Mouse (Mus musculus) stomach, embryonic 15.5 days (tissue): Measurements from ENCODE around the gene Pcp4. TPM values are rescaled to one million over a fixed set of nuclear protein-coding genes. Genes with fewer than 3 reads are reported as not detected.

ENCODE experiments used
- ATAC-seq: fragments of 200-750 bp; cut with Nextera tagmentation; 2 replicates; pipeline ENCODE4 v1.8.0; 2017; ENCODE audit warnings: low read depth, moderate number of reproducible peaks, moderate TSS enrichment; ENCODE audit not compliant: insufficient read depth, low FRiP score
- H3K27ac ChIP-seq: fragments of 300-500 bp; sonication (generic); 2 replicates; pipeline ENCODE4 v1.5.1; 2015; ENCODE audit warnings: mild to moderate bottlenecking, inconsistent platforms
- H3K27me3 ChIP-seq: fragments of 300-500 bp; sonication (generic); replicated peaks from 2 replicates; pipeline ENCODE4 v1.6.1; 2015; ENCODE audit warnings: inconsistent platforms
- H3K36me3 ChIP-seq: fragments of 300-500 bp; sonication (generic); 2 replicates; pipeline ENCODE4 v1.6.1; 2015; ENCODE audit warnings: inconsistent platforms
- H3K4me1 ChIP-seq: fragments of 300-500 bp; sonication (generic); 2 replicates; pipeline ENCODE4 v1.6.1; 2015; ENCODE audit warnings: inconsistent platforms
- H3K4me2 ChIP-seq: fragments of 300-500 bp; sonication (generic); 2 replicates; pipeline ENCODE4 v1.6.1; 2015; ENCODE audit warnings: mild to moderate bottlenecking, inconsistent platforms
- H3K4me3 ChIP-seq: fragments of 300-500 bp; sonication (generic); replicated peaks from 2 replicates; pipeline ENCODE4 v1.5.1; 2015; ENCODE audit warnings: inconsistent platforms
- H3K9ac ChIP-seq: fragments of 300-500 bp; sonication (generic); 2 replicates; pipeline ENCODE4 v1.6.1; 2015; ENCODE audit warnings: inconsistent platforms
- H3K9me3 ChIP-seq: fragments of 300-500 bp; sonication (generic); 2 replicates; pipeline ENCODE4 v1.6.1; 2016; ENCODE audit warnings: inconsistent platforms
- WGBS: fragments of 180-500 bp; shearing (Covaris S2); methylation state at CpG from one replicate; pipeline ENCODE4 v1.1.7; 2015; 5-methylcytosine and 5-hydroxymethylcytosine counted together
- polyA plus RNA-seq: library from polyadenylated mRNA; unstranded; fragments of >200 nt; fragmentation: Nextera tagmentation; extraction: Ambion mirVana; gene quantifications from 2 replicates; pipeline ENCODE4 v1.2.1, GENCODE M21; 2015

The Pcp4 gene
- polyA plus RNA-seq, 1 experiment from 2014 or later = 40.5 TPM

GRCm38 (mm10) chr16:96454086-96454485 is 13.3 kb upstream of the Pcp4 start:
- Histone ChIP-seq H3K9me3 (no peaks in the 10 kb centered on the region), H3K4me2 (no peak overlapping the region), H3K27ac (no peak overlapping the region), H3K9ac (no peak overlapping the region), H3K27me3 (no peaks in the 10 kb centered on the region), H3K4me1 (no peaks in the 10 kb centered on the region), H3K36me3 (no peaks in the 10 kb centered on the region), H3K4me3 (no peak overlapping the region)
- ATAC-seq = no peak

- Histone ChIP-seq H3K9ac (no peak overlapping the region), H3K27ac (no peak overlapping the region), H3K9me3 (no peaks in the 10 kb centered on the region), H3K4me3 (no peak overlapping the region), H3K27me3 (no peaks in the 10 kb centered on the region), H3K4me2 (no peak overlapping the region), H3K36me3 (no peaks in the 10 kb centered on the region), H3K4me1 (no peaks in the 10 kb centered on the region)
- no peak for ATAC-seq
- WGBS = 78% methylated on average over 5 of the region's 5 CpGs
Observed at GRCm38 (mm10) chr16:96457612-96458011, 9.8 kb upstream of the Pcp4 start.

- H3K36me3 ChIP-seq = no peaks in the 10 kb centered on the region
- H3K4me3 ChIP-seq = no peak overlapping the region
- no peak overlapping the region for H3K9ac ChIP-seq
- WGBS = 86% methylated on average over 2 of the region's 2 CpGs
- no peak overlapping the region for H3K4me2 ChIP-seq
- no peaks in the 10 kb centered on the region for H3K27me3 ChIP-seq
- H3K4me1 ChIP-seq = no peaks in the 10 kb centered on the region
- ATAC-seq = no peak
- H3K27ac ChIP-seq = no peak overlapping the region
- H3K9me3 ChIP-seq = no peaks in the 10 kb centered on the region
Observed at GRCm38 (mm10) chr16:96459356-96459755, 8.1 kb upstream of the Pcp4 start.

- H3K36me3 ChIP-seq = no peaks in the 10 kb centered on the region
Observed at GRCm38 (mm10) chr16:96460788-96461187, 6.6 kb upstream of the Pcp4 start.

GRCm38 (mm10) chr16:96468011-96468410 is 605 bp downstream of the Pcp4 start:
- no peak overlapping the region for H3K4me3 ChIP-seq

More at GRCm38 (mm10) chr16:96460788-96461187, 6.6 kb upstream of the Pcp4 start:
- H3K4me1 ChIP-seq = no peaks in the 10 kb centered on the region
- H3K4me3 ChIP-seq = no peak overlapping the region
- 61% methylated on average over 3 of the region's 3 CpGs for WGBS
- H3K27ac ChIP-seq = no peak overlapping the region
- ATAC-seq = no peak
- no peak overlapping the region for H3K9ac ChIP-seq
- H3K27me3 ChIP-seq = no peaks in the 10 kb centered on the region
- H3K4me2 ChIP-seq = no peak overlapping the region
- no peaks in the 10 kb centered on the region for H3K9me3 ChIP-seq

GRCm38 (mm10) chr16:96468698-96469097 is 1.3 kb downstream of the Pcp4 start:
- no peak overlapping the region for H3K27ac ChIP-seq
- no peaks in the 10 kb centered on the region for H3K27me3 ChIP-seq
- H3K9me3 ChIP-seq = no peaks in the 10 kb centered on the region
- no peaks in the 10 kb centered on the region for H3K36me3 ChIP-seq
- H3K4me2 ChIP-seq = no peak overlapping the region
- no peak for ATAC-seq
- 78% methylated on average over 4 of the region's 4 CpGs for WGBS
- H3K4me3 ChIP-seq = no peak overlapping the region
- 0 out of 2 replicates have a peak, but pooled peaks cover 7% of the 10 kb centered on the region for H3K4me1 ChIP-seq
- no peak overlapping the region for H3K9ac ChIP-seq

More at GRCm38 (mm10) chr16:96468011-96468410, 605 bp downstream of the Pcp4 start:
- no peak for ATAC-seq
- H3K9me3 ChIP-seq = no peaks in the 10 kb centered on the region
- H3K27ac ChIP-seq = no peak overlapping the region
- H3K36me3 ChIP-seq = no peaks in the 10 kb centered on the region
- no peak overlapping the region for H3K4me2 ChIP-seq
- no peaks in the 10 kb centered on the region for H3K27me3 ChIP-seq
- H3K9ac ChIP-seq = no peak overlapping the region
- 49% methylated on average over 4 of the region's 4 CpGs for WGBS
- 0 out of 2 replicates have a peak, but pooled peaks cover 7% of the 10 kb centered on the region for H3K4me1 ChIP-seq

- no peak for ATAC-seq
- H3K9me3 ChIP-seq = no peaks in the 10 kb centered on the region
- H3K4me3 ChIP-seq = no peak overlapping the region
- H3K4me1 ChIP-seq = 0 out of 2 replicates have a peak, but pooled peaks cover 7% of the 10 kb centered on the region
- 55% methylated on average over 4 of the region's 4 CpGs for WGBS
- no peaks in the 10 kb centered on the region for H3K36me3 ChIP-seq
- no peak overlapping the region for H3K4me2 ChIP-seq
- no peak overlapping the region for H3K9ac ChIP-seq
- no peaks in the 10 kb centered on the region for H3K27me3 ChIP-seq
- no peak overlapping the region for H3K27ac ChIP-seq
Observed at GRCm38 (mm10) chr16:96469640-96470039, 2.2 kb downstream of the Pcp4 start.

GRCm38 (mm10) chr16:96472361-96472760 is 5.0 kb downstream of the Pcp4 start:
- Histone ChIP-seq H3K4me3 (no peak overlapping the region), H3K27me3 (no peaks in the 10 kb centered on the region), H3K36me3 (no peaks in the 10 kb centered on the region), H3K4me1 (0 out of 2 replicates have a peak, but pooled peaks cover 7% of the 10 kb centered on the region), H3K9me3 (no peaks in the 10 kb centered on the region), H3K27ac (peak overlapping the region; percentile 8; the same call in 1 of the 2 replicates), H3K4me2 (no peak overlapping the region), H3K9ac (no peak overlapping the region)
- ATAC-seq = no peak
- 16% methylated on average over 5 of the region's 5 CpGs for WGBS

GRCm38 (mm10) chr16:96472816-96473215 is 5.4 kb downstream of the Pcp4 start:
- WGBS = 20% methylated on average over 7 of the region's 7 CpGs
- Histone ChIP-seq H3K27ac (peak overlapping the region; percentile 8; the same call in 1 of the 2 replicates), H3K4me2 (no peak overlapping the region), H3K4me3 (no peak overlapping the region), H3K9me3 (no peaks in the 10 kb centered on the region), H3K27me3 (no peaks in the 10 kb centered on the region), H3K36me3 (no peaks in the 10 kb centered on the region), H3K9ac (no peak overlapping the region), H3K4me1 (0 out of 2 replicates have a peak, but pooled peaks cover 7% of the 10 kb centered on the region)
- no peak for ATAC-seq

GRCm38 (mm10) chr16:96474185-96474584 is 6.8 kb downstream of the Pcp4 start:
- Histone ChIP-seq H3K4me2 (no peak overlapping the region), H3K9me3 (no peaks in the 10 kb centered on the region), H3K36me3 (no peaks in the 10 kb centered on the region), H3K4me1 (0 out of 2 replicates have a peak, but pooled peaks cover 7% of the 10 kb centered on the region), H3K27me3 (no peaks in the 10 kb centered on the region), H3K9ac (no peak overlapping the region), H3K4me3 (no peak overlapping the region), H3K27ac (no peak overlapping the region)
- WGBS = 67% methylated on average over 3 of the region's 3 CpGs
- no peak for ATAC-seq

- no peak for ATAC-seq
Observed at GRCm38 (mm10) chr16:96481791-96482190, 14.4 kb downstream of the Pcp4 start.

GRCm38 (mm10) chr16:96487007-96487684 is 19.7 kb downstream of the Pcp4 start:
- no peaks in the 10 kb centered on the region for H3K27me3 ChIP-seq
- no peak for ATAC-seq

More at GRCm38 (mm10) chr16:96481791-96482190, 14.4 kb downstream of the Pcp4 start:
- Histone ChIP-seq H3K9me3 (no peaks in the 10 kb centered on the region), H3K9ac (no peak overlapping the region), H3K4me3 (no peak overlapping the region), H3K27ac (no peak overlapping the region), H3K27me3 (no peaks in the 10 kb centered on the region), H3K4me2 (no peak overlapping the region), H3K36me3 (no peaks in the 10 kb centered on the region), H3K4me1 (no peaks in the 10 kb centered on the region)
- WGBS = 90% methylated on average over 4 of the region's 4 CpGs

More at GRCm38 (mm10) chr16:96487007-96487684, 19.7 kb downstream of the Pcp4 start:
- Histone ChIP-seq H3K36me3 (no peaks in the 10 kb centered on the region), H3K4me1 (no peaks in the 10 kb centered on the region), H3K9ac (no peak overlapping the region), H3K4me3 (no peak overlapping the region), H3K27ac (no peak overlapping the region), H3K4me2 (no peak overlapping the region), H3K9me3 (no peaks in the 10 kb centered on the region)
- WGBS = 76% methylated on average over 11 of the region's 11 CpGs
